Mouse (Mus musculus) MEL (cell line): Measurements from ENCODE around the gene Rtl9. TPM values are rescaled to one million over a fixed set of nuclear protein-coding genes. Genes with fewer than 3 reads are reported as not detected.

Experiments
- DNase-seq: peaks from one replicate; pipeline ENCODE4 v3.0.0; 2011; ENCODE audit warnings: low read depth, low spot score
- H3K27ac ChIP-seq: 2 replicates; pipeline ENCODE4 v1.5.1; 2012; ENCODE audit warnings: low read depth, mild to moderate bottlenecking, control low read depth, low read length, moderate library complexity; ENCODE audit not compliant: control insufficient read depth
- H3K27me3 ChIP-seq, 2 experiments: fragments of 150-350 bp in 1 of 2; sonication (generic) in 1 of 2; 2 replicates each; pipeline ENCODE4 v1.6.1; 2012; ENCODE audit warnings: low read length in 2 of 2, mild to moderate bottlenecking in 2 of 2, improper control_type of control experiment in 1 of 2, moderate library complexity in 1 of 2; ENCODE audit not compliant: insufficient read depth in 2 of 2, control insufficient read depth in 1 of 2
- H3K36me3 ChIP-seq, 2 experiments: 2 replicates each; pipeline ENCODE4 v1.6.1; 2012 to 2014; ENCODE audit warnings: low read length in 2 of 2, improper control_type of control experiment in 1 of 2, inconsistent platforms in 1 of 2, mild to moderate bottlenecking in 1 of 2; ENCODE audit not compliant: insufficient read depth in 2 of 2, control insufficient read depth in 1 of 2
- H3K4me1 ChIP-seq, 2 experiments: fragments of 150-350 bp in 1 of 2; sonication (generic) in 1 of 2; 2 replicates each; pipeline ENCODE4 v1.6.1; 2012; ENCODE audit warnings: low read length in 2 of 2, improper control_type of control experiment in 1 of 2, mild to moderate bottlenecking in 1 of 2; ENCODE audit not compliant: insufficient read depth in 2 of 2, control insufficient read depth in 1 of 2
- H3K4me3 ChIP-seq, 2 experiments: fragments of 150-350 bp in 1 of 2; sonication (generic) in 1 of 2; 2 replicates each; pipeline ENCODE4 v1.5.1; 2012; ENCODE audit warnings: low read depth in 2 of 2, low read length in 2 of 2, mild to moderate bottlenecking in 2 of 2, moderate library complexity in 2 of 2, control low read depth in 1 of 2, improper control_type of control experiment in 1 of 2; ENCODE audit not compliant: control insufficient read depth in 1 of 2, insufficient read depth in 1 of 2
- H3K79me2 ChIP-seq: 2 replicates; pipeline ENCODE4 v1.6.1; 2012; ENCODE audit warnings: mild to moderate bottlenecking, low read length, moderate library complexity; ENCODE audit not compliant: control insufficient read depth, poor library complexity, insufficient read depth
- H3K9ac ChIP-seq: 2 replicates; pipeline ENCODE4 v1.6.1; 2012; ENCODE audit warnings: low read depth, mild to moderate bottlenecking, control low read depth, low read length, moderate library complexity; ENCODE audit not compliant: control insufficient read depth, poor library complexity, severe bottlenecking
- H3K9me3 ChIP-seq: fragments of 150-350 bp; sonication (generic); replicated peaks from 2 replicates; pipeline ENCODE4 v1.6.1; 2012; ENCODE audit warnings: mild to moderate bottlenecking, low read length, improper control_type of control experiment, moderate library complexity; ENCODE audit not compliant: insufficient read depth
- CTCF ChIP-seq, 3 experiments: IDR thresholded peaks in 2 of 3; conservative IDR thresholded peaks in 1 of 3; 2 replicates each; pipeline ENCODE4 v1.5.1; 2011 to 2012; ENCODE audit warnings: low read length in 3 of 3, low read depth in 2 of 3, mild to moderate bottlenecking in 2 of 3, improper control_type of control experiment in 1 of 3, inconsistent platforms in 1 of 3, mixed read lengths in 1 of 3, moderate library complexity in 1 of 3; ENCODE audit not compliant: control insufficient read depth in 1 of 3, insufficient read depth in 1 of 3, poor library complexity in 1 of 3, severe bottlenecking in 1 of 3
- E2F4 ChIP-seq: IDR thresholded peaks from 2 replicates; pipeline ENCODE4 v1.6.1; 2011; ENCODE audit warnings: low read depth, low read length, improper control_type of control experiment, borderline replicate concordance
- ETS1 ChIP-seq: IDR thresholded peaks from 2 replicates; pipeline ENCODE4 v1.6.1; 2012; ENCODE audit warnings: low read depth, mild to moderate bottlenecking, inconsistent platforms, low read length, improper control_type of control experiment, moderate library complexity
- GATA1 ChIP-seq: IDR thresholded peaks from 2 replicates; pipeline ENCODE4 v1.6.1; 2011; ENCODE audit warnings: low read depth, low read length, improper control_type of control experiment
- POLR2A ChIP-seq, 2 experiments: IDR thresholded peaks; 2 replicates each; pipeline ENCODE4 v1.6.1; 2011 to 2012; ENCODE audit warnings: low read length in 2 of 2, mild to moderate bottlenecking in 2 of 2, control low read depth in 1 of 2, improper control_type of control experiment in 1 of 2, low read depth in 1 of 2, moderate library complexity in 1 of 2; ENCODE audit not compliant: control insufficient read depth in 1 of 2, insufficient read depth in 1 of 2, poor library complexity in 1 of 2
- RAD21 ChIP-seq: IDR thresholded peaks from 2 replicates; pipeline ENCODE4 v1.6.1; 2011; ENCODE audit warnings: mild to moderate bottlenecking, low read depth, low read length, improper control_type of control experiment
- SIN3A ChIP-seq: IDR thresholded peaks from 2 replicates; pipeline ENCODE4 v1.6.1; 2012; ENCODE audit warnings: low read length, improper control_type of control experiment, inconsistent platforms
- SMC3 ChIP-seq: IDR thresholded peaks from 2 replicates; pipeline ENCODE4 v1.6.1; 2011; ENCODE audit warnings: low read depth, low read length, improper control_type of control experiment
- ZC3H11A ChIP-seq: IDR thresholded peaks from 2 replicates; pipeline ENCODE4 v1.6.1; 2012; ENCODE audit warnings: low read depth, mild to moderate bottlenecking, inconsistent platforms, low read length, improper control_type of control experiment
- ZNF384 ChIP-seq: IDR thresholded peaks from 2 replicates; pipeline ENCODE4 v1.6.1; 2012; ENCODE audit warnings: low read depth, mild to moderate bottlenecking, inconsistent platforms, low read length, improper control_type of control experiment
- polyA plus RNA-seq, 2 experiments: library from polyadenylated mRNA; stranded (reverse) in 1 of 2; unstranded in 1 of 2; fragments of >175 nt in 1 of 2; fragments of >200 nt in 1 of 2; gene quantifications; 2 replicates each; pipeline versions ENCODE4 v1.2.1 to v1.2.4; 2012; ENCODE audit warnings: low replicate concordance in 2 of 2, low read depth in 1 of 2; ENCODE audit not compliant: insufficient read length in 2 of 2, insufficient read depth in 1 of 2, missing spikeins in 1 of 2
- total RNA-seq: library from RNA; depleted of rRNA; stranded (reverse); fragments of 300-350 nt; gene quantifications from 2 replicates; pipeline ENCODE4 v1.2.3, GENCODE M21; 2012

Rtl9 gene
- total and polyA plus RNA-seq, 3 experiments = not detected

DNA sequence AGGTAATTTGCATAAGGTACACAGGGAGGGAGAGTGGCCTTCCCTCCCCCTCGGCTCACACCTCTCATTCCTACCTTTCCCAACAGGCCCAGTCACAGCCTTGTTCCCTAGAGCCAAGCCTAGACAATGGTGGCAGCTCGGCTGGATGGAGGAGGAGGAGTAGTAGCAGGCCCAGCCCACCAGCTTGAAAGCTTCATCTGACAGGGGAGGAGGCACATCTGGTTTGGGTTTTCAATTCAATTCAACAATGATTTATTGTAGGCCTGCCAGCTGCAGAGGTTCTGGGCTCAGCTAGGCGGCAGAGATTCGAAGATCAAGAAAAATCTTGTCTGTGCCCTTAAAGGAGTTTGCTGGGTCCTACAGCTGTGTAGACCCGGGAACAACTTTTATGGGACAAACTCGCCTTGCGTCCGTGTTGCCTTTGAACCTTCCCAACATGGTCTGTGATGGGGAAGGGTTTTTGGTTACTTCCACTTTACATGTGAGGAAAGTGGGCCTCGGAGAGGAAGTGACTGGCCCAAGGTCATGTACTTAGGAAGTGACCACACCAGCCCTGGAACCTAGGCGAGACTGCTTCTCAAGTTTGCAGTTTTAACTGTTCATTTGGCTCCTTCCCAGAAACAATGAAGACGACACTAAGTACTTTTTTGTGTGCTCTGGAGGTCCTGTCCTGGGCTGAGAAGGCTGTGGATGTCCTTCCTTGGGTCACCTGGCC is 36.6 kb upstream of the Rtl9 start:
- DNase-seq = no peak
- Histone ChIP-seq H3K9me3 (no peaks in the 10 kb centered on the region), H3K4me3 (no peak overlapping the region), H3K9ac (no peak overlapping the region), H3K27ac (no peak overlapping the region), H3K79me2 (no peaks in the 10 kb centered on the region), H3K36me3 (no peaks in the 10 kb centered on the region), H3K27me3 (peaks cover 0 to 4% of the 10 kb centered on the region in 2 experiments; a peak in 1 of 4 replicates), H3K4me1 (no peaks in the 10 kb centered on the region)
- no peak for TF ChIP-seq E2F4
- TF ChIP-seq ZC3H11A = no peak
- no peak for TF ChIP-seq RAD21
- TF ChIP-seq ZNF384 = no peak
- TF ChIP-seq SIN3A = no peak
- TF ChIP-seq GATA1 = no peak
- no peak for TF ChIP-seq ETS1

DNA sequence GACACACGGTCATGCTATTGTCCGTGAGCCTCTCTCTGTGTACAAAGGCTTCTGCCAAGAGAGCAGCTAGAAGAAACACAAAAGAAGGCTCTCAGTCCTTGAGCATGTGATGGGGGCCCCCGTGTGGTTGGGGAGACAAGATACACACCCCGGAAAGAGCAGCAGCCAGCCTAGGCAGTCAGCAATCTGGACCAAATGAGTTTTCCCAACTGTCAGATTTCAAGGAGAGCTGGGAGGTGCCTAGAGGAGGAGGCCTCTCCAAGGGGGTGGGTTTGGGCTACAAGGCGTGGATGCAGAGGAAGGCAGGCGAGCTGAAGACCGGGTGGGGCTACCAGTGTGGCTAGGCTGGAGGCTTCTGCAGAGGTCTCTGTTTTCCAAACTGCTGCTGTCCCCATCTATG is 35.6 kb upstream of the Rtl9 start:
- Histone ChIP-seq H3K4me1 (no peaks in the 10 kb centered on the region), H3K9me3 (no peaks in the 10 kb centered on the region), H3K27ac (no peak overlapping the region), H3K9ac (no peak overlapping the region), H3K36me3 (no peaks in the 10 kb centered on the region), H3K27me3 (peaks cover 0 to 4% of the 10 kb centered on the region in 2 experiments; a peak in 1 of 4 replicates), H3K4me3 (no peak overlapping the region), H3K79me2 (no peaks in the 10 kb centered on the region)
- peak; percentile 37 for DNase-seq
- TF ChIP-seq CTCF (IDR thresholded peaks at IDR 0.05 in 2 of 3, conservative IDR thresholded peaks at IDR 0.05 in 1 of 3; ENCODE audit: control insufficient read depth in 1 of 3, insufficient read depth in 1 of 3, low read depth in 2 of 3, low read length in 3 of 3, poor library complexity in 1 of 3, severe bottlenecking in 1 of 3) (peak in 2 of 3 experiments; percentile 53 to 56; a peak in 5 of 6 replicates), SMC3 (peak; percentile 49), POLR2A (IDR thresholded peaks at IDR 0.05; ENCODE audit: control insufficient read depth in 1 of 2, insufficient read depth in 1 of 2, low read depth in 1 of 2, low read length in 2 of 2, poor library complexity in 1 of 2) (no peak), RAD21 (peak; percentile 54), ZC3H11A (peak; percentile 15; the same call in 1 of the 2 replicates)

DNA sequence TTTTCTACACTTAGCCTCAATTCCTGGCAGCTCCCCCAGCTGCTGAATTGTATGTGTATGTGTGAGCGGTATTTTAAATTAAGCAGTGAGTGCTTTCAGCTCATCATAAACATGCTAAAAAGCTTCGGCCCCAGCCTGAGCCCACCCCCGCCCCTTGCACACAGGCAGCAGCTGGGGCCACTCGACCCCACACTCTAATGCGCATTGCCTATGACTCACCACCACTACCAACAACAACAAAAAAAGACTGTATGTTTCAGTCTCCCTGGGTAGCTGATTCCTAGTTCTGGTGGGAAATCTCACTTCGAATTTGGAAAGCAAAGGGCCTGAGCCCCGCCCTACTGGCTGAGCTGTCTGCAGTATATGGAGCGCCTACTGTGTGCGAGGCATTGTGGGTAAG is 35.1 kb upstream of the Rtl9 start:
- TF ChIP-seq GATA1 = no peak
- no peak overlapping the region for H3K9ac ChIP-seq
- no peaks in the 10 kb centered on the region for H3K79me2 ChIP-seq
- no peak overlapping the region for H3K4me3 ChIP-seq
- H3K27me3 ChIP-seq = peaks cover 0 to 4% of the 10 kb centered on the region in 2 experiments; a peak in 1 of 4 replicates
- no peak overlapping the region for H3K27ac ChIP-seq
- DNase-seq = no peak
- H3K4me1 ChIP-seq = no peaks in the 10 kb centered on the region
- no peaks in the 10 kb centered on the region for H3K36me3 ChIP-seq
- no peaks in the 10 kb centered on the region for H3K9me3 ChIP-seq
